Mouse (Mus musculus) heart, adult 11 months (tissue): ENCODE measurements around the gene Mrgprx1.

Experiments used
- DNase-seq: peaks from one replicate; pipeline ENCODE4 v3.0.0; 2022

Mrgprx1 gene

GRCm38 (mm10) chr7:48027497-48027896 lies at the start of gene Mrgprx1:
Mrgprx1 (minus strand) TSS chr7:48027597.
- DNase-seq = no peak

- no peak for DNase-seq
Observed at GRCm38 (mm10) chr7:48075521-48075920, 48.1 kb upstream of the Mrgprx1 start.

GRCm38 (mm10) chr7:48046475-48047185 lies 19.2 kb upstream of the Mrgprx1 start:
- DNase-seq = no peak

GRCm38 (mm10) chr7:48044046-48044445 lies 16.6 kb upstream of the Mrgprx1 start:
- no peak for DNase-seq

- DNase-seq = no peak
Observed at GRCm38 (mm10) chr7:48017874-48018273, 9.5 kb downstream of the Mrgprx1 start.

GRCm38 (mm10) chr7:47995689-47996088 lies 31.7 kb downstream of the Mrgprx1 start:
- no peak for DNase-seq

GRCm38 (mm10) chr7:47986752-47987151 lies 40.6 kb downstream of the Mrgprx1 start:
- peak; percentile 51 for DNase-seq

- DNase-seq = peak; percentile 25
Observed at GRCm38 (mm10) chr7:47981995-47982394, 45.4 kb downstream of the Mrgprx1 start, which contains the start of gene Mrgpra4. Mrgpra4 (minus strand) TSS chr7:47982095.
